Comparison of ENCODE assay signal across 17 mouse cellular contexts in genomic region chr2:77823026-77823425, GRCm38 (mm10). TPM values are rescaled to one million over a fixed set of nuclear protein-coding genes. Genes with fewer than 3 reads are reported as not detected.
DNase-seq lines count a peak whose midpoint lies in the region.
"Had no signal": no experiment of that assay in that cellular context is flagged by ENCODE, and none has a peak within 500 bp of the region (broad histone marks: within the 10 kb centered on the region; RNA-seq: fewer than 3 reads in every experiment).

No protein-coding gene starts in this region.

- peak; percentile 19 for DNase-seq in adrenal gland, adult 2 months
- DNase-seq in adrenal gland, postnatal 4 days (ENCODE audit: low spot score in 2 of 2) = no peak
- peak; percentile 60 for DNase-seq in heart, adult 11 months
- no peak for DNase-seq in heart, adult 9 months (ENCODE audit: low spot score in 2 of 2)
- DNase-seq: adrenal gland, adult 8-10 months; adrenal gland, postnatal 10 days; adrenal gland, postnatal 14 days; adrenal gland, postnatal 25 days; B cell, adult 2 months; cerebellum, adult 11 months; cerebellum, adult 11-12 months; cerebellum, adult 18-20 months; cerebellum, adult 2 months; cerebellum, adult 8-10 months had no signal

RNA-seq across cellular contexts. Expression of gene Zfp385b, which starts 3.6 kb away (rescaled TPM):
- 1 to 10 TPM in 1 of 2 experiments, not detected in 1; 1.6 TPM for total RNA-seq in adrenal gland, adult 2 months (2021)
- 0.69 and 1.3 TPM in 2 replicates for polyA plus RNA-seq in adrenal gland, adult 2 months (2012; rRNA removed)
- total RNA-seq in adrenal gland, postnatal 4 days (2021) = 1 to 10 TPM; 2.7 to 2.9 TPM
- total RNA-seq: CH12.LX, MEL had no signal
- polyA plus RNA-seq: G1E had no signal

Comparison
In these comparisons a context has a peak if more than half of its experiments do, and no peak if none do; other contexts are left out.
1. DNase-seq: peak in adrenal gland, adult 2 months (single experiment) and heart, adult 11 months (single experiment); none in adrenal gland, postnatal 4 days (0 of 2) and heart, adult 9 months (0 of 2).